Mouse (Mus musculus) retina, postnatal 1 day (tissue): Measurements from ENCODE around the gene Pde6d.

Experiments
- DNase-seq: peaks from one replicate; pipeline ENCODE4 v3.0.0-alpha.2; 2012

Gene Pde6d

DNA sequence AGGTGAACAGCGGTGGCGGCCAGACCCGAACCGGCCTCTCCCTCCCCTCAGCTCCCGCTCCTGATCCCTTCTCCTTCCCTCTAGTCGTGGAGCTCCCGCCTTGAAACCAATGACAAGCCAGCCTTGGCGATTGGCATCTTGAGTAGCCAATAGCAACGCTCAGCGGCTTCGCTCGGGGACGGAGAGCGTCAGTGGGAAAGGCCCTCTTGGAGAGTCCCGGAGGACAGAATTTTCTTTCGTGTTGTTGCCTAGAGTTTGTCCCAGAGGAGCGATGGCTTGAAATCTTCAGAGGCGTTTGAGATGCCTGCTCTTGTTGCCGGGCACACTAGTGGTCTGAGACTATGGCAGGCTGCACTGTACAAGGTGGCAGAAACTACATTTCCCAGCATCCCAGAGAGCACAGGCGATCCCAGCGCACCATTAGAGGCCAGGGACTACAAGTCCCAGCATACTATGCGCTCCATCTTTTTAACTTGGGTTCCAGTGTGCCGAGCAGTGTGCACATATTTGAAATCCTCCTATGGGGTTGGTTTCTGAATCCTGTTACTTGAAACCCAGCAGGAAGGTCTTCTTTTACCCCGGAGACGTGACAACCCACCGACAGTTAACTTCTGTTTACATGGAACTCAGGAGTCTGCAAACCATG, at the start of gene Pde6d, which contains the start of gene Cops7b:
Pde6d (minus strand) TSS at position 179 of the 646 bp plus-strand sequence.
Cops7b (plus strand) TSS at position 454 of the 646 bp plus-strand sequence.
- peak; percentile 99 for DNase-seq

DNA sequence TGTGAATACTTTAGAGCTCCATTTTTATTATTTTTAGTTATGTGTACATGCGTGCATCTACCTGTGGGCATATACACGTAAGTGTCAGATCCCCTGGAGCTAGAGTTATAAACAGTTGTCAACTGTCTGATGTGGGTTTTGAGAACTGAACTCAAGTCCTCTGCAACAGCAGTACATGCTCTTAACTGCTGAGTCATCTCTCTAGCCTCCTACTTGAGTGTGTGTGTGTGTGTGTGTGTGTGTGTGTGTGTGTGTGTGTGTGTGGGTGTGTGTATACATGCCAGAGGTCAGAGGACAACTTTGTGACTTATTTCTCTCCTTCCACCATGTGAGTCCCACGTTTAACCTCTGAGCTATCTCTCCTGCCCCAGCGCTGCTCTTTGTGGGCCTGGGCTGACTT, 48.1 kb upstream of the Pde6d start:
- DNase-seq, result no peak

- DNase-seq, result no peak
Measured at GRCm38 (mm10) chr1:86629936-86630335, 47.5 kb upstream of the Pde6d start.

- no peak for DNase-seq
Measured at GRCm38 (mm10) chr1:86628270-86628669, 45.8 kb upstream of the Pde6d start.

DNA sequence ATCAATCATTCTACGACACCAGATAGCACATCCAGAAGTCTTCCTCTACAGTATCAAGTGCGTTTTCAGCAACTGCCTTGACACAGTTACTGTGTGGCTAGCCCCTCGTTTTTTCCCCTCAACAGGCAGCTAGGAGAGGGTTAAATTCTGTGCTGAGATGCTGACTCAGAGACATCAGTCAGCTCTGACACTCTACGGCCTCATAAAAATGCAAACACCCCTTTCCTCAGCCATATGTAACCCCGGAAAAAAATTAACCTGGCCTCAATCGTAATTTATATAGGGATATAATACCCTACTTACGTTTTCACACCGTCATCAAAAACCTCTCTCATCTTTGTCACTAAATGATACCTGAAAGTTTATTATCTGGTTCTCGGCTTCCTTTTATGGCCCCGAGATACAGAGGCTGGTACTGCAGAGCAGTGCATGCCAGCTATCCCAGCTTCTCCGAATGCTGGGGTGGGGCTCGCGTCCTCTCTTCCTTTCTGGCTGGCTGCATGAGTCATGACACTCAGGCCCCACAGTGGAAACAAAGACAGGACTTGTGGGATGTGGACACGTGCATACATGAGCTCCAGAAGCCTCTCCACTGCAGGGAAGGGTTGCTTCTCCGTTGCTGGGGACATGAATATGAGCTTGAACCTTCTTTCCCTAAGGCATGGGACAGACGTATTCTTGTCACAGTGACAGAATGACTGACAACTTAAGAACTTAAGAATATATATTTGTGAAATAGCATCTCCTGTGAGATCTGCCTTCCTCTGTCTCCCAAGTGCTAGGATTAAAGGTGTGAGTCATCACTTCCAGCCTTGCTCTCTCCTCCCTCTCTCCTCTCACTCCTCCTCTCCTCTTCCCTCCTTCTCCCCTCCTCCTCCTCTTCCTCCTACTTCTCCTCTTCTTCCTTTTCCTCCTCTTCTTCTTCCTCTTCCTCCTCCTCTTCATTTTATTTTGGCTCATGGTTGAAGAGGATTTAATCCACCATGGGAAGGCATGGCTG, 40.9 kb upstream of the Pde6d start:
- DNase-seq, result no peak

GRCm38 (mm10) chr1:86622296-86622695, 39.9 kb upstream of the Pde6d start:
- DNase-seq, result no peak

GRCm38 (mm10) chr1:86618454-86619125, 36.2 kb upstream of the Pde6d start:
- DNase-seq, result peak; percentile 80

- peak; percentile 42 for DNase-seq
Measured at GRCm38 (mm10) chr1:86614269-86614668, 31.8 kb upstream of the Pde6d start.

DNA sequence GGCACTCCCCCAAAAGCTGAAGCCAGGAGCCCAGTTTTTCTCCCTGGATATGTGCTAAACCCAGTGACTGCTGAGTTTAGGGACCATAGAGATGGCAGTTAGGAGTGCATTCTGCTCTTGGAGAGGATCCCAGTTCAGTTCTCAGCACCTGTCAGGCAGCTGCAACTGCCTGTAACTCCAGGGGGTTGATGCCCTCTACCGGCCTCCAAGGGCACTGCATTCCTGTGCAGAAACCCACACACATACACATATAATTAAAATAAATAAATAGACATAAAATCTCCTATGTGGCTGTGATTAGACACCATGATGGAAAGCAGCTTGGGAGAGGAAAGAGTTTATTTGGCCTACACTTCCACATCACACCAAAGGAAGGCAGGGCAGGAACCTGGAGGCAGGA, 29.7 kb upstream of the Pde6d start:
- no peak for DNase-seq

DNA sequence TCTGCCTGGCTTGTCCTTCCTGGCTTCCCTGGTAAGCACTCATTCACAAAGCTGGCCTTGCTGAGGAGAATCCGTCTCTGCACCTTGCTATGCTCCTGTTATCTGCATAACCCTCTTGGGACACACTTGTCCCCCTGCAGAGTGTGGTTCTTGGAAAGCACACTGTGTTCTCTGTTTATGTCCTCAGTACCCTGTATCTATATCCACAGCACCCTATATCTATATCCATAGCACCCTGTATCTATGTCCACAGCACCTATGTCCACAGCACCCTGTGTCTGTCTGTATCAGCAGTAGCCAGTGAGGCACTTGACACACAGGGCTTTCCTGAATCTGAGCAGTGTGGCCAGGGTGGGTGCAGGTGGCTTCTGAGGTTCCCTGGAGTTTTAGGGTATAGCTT, 28.5 kb upstream of the Pde6d start:
- no peak for DNase-seq

DNA sequence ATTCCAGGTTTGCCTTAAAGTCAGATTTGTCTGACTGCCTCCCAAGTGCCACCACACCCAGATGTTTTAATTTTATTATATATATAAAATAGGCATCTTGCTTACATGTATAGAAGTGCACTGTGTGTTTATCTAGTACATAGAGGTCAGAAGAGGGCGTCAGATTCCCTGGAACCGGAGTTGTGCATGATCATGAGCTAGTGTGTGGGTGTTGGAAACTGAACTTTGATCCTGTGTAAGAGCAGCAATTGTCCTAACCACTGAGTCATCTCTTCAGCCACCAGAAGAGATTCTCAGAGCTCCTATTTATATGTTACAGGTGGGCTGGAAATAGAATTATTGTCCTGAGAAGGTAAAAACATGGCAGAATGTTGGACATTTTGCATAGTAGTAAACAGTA, 17.7 kb upstream of the Pde6d start:
- DNase-seq, result no peak

DNA sequence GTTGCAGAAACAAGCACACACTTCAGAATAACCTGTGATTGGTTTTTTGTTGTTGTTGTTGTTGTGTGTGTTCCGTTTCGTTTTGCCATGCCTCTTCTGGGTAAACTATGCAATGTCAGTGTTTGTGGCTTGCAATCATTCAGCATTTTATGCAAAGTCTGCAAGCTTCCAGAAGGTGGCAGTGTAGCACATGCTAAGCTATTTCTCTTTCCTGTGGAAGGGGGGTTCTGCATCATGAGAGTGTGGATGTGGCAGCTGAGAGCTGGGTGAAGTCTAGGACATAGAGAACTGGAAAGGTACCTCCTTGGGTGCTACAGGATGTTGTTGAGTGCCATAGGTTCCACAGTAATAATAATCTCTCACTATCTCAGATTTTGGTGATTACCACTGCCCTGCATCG, 16.1 kb upstream of the Pde6d start:
- DNase-seq, result peak; percentile 70

DNA sequence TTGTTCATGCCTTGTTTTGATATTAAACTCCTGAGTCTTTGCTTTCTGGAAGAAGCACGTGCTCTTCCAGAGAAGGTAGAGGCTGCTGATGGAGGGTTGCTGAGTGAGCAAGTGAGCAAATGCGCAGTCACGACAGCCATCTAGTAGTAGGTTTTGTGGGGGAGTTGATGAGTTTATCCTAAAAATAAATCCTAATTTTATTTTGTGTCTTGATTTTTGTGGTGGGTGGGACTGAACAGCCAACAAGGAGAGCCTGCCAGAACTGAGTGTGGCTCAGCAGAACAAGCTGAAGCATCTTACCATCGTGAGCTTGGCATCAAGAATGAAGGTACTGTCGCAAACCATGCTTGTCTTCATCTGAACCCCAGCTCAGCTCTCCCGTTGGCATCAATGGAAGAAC, 14.1 kb upstream of the Pde6d start:
- DNase-seq, result no peak

DNA sequence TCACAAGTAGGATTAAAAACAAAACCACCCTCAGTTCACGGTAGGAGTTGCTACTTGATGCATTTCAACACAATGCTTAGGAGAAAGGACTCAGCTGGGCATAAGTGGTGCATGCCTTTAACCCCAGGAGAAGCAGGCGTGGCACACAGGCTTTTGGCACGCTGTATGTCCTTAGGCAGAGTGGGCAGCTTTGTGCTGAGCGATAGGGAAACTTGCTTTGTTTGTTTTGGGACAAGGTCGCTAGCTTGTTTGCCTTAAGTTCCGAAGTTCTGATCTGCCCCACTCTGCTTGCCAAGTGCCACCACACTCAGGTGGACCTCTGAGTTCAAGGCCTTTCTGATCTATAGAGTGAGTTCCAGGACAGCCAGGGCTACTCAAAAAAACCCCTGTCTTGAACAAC, 12.9 kb upstream of the Pde6d start:
- DNase-seq, result no peak

DNA sequence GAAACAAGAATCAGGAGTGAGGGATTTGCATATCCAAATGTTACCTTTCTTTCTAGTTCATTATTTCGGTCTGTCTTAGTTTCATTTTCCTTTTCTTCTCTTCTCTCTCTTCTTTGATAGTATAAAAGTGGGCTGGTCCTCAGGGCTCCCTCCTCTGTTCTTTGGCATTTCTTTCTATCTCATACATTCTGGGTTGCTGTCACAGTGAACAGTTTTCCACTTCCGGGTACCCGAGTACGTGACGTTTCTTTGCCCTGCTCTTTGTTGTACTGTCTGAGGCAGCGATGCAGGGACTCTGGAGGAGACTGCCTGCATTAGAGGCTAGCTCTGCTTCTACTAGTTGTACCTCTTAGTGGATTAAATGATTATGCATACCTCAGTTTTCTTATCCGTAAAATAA, 12.1 kb upstream of the Pde6d start:
- DNase-seq, result no peak

DNA sequence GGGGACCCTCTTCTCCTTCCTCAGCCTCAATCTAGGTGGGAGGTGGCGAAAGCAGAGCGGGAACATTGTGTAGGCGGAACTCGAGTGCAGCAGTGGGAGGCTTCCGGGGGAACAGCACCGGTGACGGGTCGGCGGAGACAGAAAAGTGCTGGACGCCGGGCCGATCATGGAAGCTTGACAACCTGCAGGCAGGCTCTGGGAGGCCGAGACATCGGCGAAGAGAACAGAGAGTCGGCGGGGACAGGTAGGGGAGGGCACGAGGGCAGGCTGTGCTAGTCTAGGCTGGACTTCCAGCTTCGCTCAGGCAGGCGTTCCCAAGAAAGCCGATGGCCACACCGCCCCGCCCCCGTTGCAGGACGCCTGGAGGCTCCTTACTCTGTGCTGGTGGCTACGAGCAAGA, 4.6 kb upstream of the Pde6d start:
- DNase-seq, result peak; percentile 90

DNA sequence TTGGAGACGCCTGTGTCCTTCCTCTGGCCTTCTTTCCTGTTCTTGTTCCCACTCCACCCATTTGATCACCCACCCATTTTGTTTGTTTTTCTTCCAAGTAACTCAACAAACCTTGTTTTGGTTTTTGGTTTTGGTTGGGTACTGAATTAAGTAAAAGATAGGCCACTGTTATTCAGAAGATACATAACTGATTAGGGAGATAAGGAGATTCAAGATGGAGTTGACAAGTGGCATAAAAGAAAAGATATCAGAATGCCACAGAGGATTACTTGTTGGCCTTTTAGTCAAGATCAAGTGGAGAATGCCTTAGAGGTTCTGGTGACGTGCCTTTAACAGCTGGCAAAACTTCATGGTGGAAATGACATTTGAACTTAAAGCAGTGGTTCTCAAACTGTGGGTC, 1.3 kb upstream of the Pde6d start:
- no peak for DNase-seq

DNA sequence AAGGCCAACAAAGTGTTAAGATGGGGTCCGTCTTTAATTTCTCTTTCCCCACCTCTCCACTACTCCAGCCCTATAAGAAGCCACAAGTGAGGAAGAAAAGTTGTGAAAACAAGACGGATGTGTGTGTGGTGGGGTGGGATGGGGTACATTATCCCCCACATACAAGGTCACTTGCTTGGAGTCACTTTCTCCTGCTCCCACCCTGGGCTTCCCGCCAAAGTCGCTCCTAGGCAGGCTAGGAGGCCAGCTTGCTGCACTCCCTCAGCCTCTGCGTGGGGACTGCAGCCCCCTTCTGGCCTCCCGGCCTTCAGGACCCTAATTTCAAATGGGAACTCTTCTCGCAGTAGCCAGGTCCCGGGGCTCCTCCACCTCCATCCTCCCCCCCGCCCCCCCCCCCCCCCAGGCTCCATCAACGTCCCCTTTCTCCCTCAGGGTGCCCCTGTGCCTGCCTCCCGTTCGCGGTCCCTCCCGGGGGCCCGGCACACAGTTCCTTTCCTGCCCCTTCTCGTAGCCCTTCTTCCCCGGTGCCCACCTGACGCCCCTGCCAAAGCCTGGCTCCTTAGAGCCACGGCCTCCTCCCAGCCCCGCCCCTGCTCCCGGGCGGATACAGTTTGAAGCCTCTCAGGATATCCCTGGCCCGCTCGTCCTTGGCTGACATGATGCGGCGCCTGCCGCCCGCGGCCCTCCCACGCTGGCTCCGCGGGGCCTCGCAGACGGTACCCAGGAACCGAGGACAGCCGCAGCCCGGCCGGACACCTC, 558 bp downstream of the Pde6d start:
- DNase-seq, result peak; percentile 30

DNA sequence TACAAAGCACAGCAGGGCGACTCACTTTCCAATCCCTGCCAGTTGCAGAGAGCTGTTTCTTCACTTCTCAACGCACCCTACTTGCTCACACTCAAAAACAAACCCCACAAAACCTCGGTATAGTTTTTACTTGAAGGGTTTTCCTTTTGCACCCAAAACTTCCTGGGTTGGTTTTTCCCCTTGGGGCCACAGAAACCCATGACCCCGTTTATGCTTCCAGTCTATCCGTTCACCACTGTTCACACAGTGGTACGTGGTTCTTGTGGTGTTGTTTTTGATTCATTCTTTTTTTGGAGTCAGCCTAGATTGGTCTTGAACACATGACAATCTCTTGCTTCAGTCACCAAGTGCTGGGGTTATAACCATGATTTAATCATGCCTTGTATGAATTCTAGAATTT, 2.0 kb downstream of the Pde6d start:
- DNase-seq, result no peak

GRCm38 (mm10) chr1:86571941-86572340, 10.5 kb downstream of the Pde6d start:
- DNase-seq, result no peak

- DNase-seq, result no peak
Measured at GRCm38 (mm10) chr1:86571381-86571780, 11.0 kb downstream of the Pde6d start.

GRCm38 (mm10) chr1:86569292-86569860, 13.1 kb downstream of the Pde6d start:
- DNase-seq, result no peak
